Mouse (Mus musculus) T-cell, adult 66 days (primary cell): ENCODE measurements around the gene Gm10718. TPM values are rescaled to one million over a fixed set of nuclear protein-coding genes. Genes with fewer than 3 reads are reported as not detected.

ENCODE experiments used
- total RNA-seq, 2 experiments: library from RNA; stranded (reverse); gene quantifications; 3 replicates in 1 of 2; 4 replicates in 1 of 2; pipeline ENCODE4 v1.2.4; 2023

Gene Gm10718
- 10 to 100 TPM in 1 of 2 experiments, 1 to 10 TPM in 1; 6.6 to 11.2 TPM for total RNA-seq

GRCm38 (mm10) chr9:3023312-3023984 lies at the start of gene Gm10718:
Gene Gm10718, plus strand, starts transcription at chr9:3023547.

DNA sequence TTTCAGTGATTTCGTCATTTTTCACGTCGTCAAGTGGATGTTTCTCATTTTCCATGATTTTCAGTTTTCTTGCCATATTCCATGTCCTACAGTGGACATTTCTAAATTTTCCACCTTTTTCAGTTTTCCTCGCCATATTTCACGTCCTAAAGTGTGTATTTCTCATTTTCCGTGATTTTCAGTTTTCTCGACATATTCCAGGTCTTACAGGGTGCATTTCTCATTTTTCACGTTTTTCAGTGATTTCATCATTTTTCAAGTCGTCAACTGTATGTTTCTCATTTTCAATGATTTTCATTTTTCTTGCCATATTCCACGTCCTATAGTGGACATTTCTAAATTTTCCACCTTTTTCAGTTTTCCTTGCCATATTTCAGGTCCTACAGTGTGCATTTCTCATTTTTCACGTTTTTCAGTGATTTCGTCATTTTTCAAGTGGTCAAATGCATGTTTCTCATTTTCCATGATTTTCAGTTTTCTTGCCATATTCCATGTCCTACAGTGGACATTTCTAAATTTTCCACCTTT lies 22.8 kb upstream of the Gm10718 start, which contains the start of gene Gm10722:
TSS of gene Gm10722 (plus strand) at position 478 of the 528 bp plus-strand sequence.

DNA sequence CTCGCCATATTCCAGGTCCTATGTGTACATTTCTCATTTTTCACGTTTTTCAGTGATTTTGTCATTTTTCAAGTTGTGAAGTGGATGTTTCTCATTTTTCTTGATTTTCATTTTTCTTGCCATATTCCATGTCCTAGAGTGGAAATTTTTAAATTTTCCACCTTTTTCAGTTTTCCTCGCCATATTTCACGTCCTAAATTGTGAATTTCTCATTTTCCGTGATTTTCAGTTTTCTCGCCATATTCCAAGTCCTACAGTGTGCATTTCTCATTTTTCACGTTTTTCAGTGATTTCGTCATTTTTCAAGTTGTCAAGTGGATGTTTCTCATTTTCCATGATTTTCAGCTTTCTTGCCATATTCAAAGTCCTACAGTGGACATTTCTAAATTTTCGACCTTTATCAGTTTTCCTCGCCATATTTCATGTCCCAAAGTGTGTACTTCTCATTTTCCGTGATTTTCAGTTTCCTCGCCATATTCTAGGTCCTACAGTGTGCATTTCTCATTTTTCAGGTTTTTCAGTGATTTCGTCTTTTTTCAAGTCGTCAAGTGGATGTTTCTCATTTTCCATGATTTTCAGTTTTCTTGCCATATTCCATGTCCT lies 20.5 kb upstream of the Gm10718 start, which contains the start of gene Gm11168:
TSS of gene Gm11168 (plus strand) at position 553 of the 603 bp plus-strand sequence.

GRCm38 (mm10) chr9:3012733-3013279 lies 10.5 kb upstream of the Gm10718 start, which contains the start of gene Gm10721:
Gene Gm10721, plus strand, starts transcription at chr9:3013140.

GRCm38 (mm10) chr9:3015354-3015753 lies 8.0 kb upstream of the Gm10718 start, which contains the start of gene Gm10720:
Gene Gm10720, plus strand, starts transcription at chr9:3015654.

GRCm38 (mm10) chr9:3017108-3017507 lies 6.2 kb upstream of the Gm10718 start, which contains the start of gene Gm10719:
Gene Gm10719, plus strand, starts transcription at chr9:3017408.

GRCm38 (mm10) chr9:3024912-3025467 lies 1.6 kb downstream of the Gm10718 start, which contains the start of gene Gm10717:
Gene Gm10717, plus strand, starts transcription at chr9:3025417.

GRCm38 (mm10) chr9:3034299-3034698 lies 11.0 kb downstream of the Gm10718 start, which contains the start of gene Gm17535:
Gene Gm17535, plus strand, starts transcription at chr9:3034599.

GRCm38 (mm10) chr9:3036577-3036976 lies 13.2 kb downstream of the Gm10718 start, which contains the start of gene Gm10715:
Gene Gm10715, plus strand, starts transcription at chr9:3036877.

Other genes with a start within 250 kb of the Gm10718 start
- gene Gm10722, start 22.6 kb upstream of the Gm10718 start, total RNA-seq, result 1 to 10 TPM in 1 of 2 experiments, not detected in 1; 1.8 TPM
- gene Gm11168, start 20.2 kb upstream of the Gm10718 start, total RNA-seq, result not detected
- 1 to 10 TPM; 3.4 to 4.6 TPM for gene Gm10721, start 10.4 kb upstream of the Gm10718 start, total RNA-seq
- gene Gm10720, start 7.9 kb upstream of the Gm10718 start, total RNA-seq, result not detected
- gene Gm10719, start 6.1 kb upstream of the Gm10718 start, total RNA-seq, result 1 to 10 TPM; 5.9 to 9.8 TPM
- gene Gm10717, start 1.9 kb downstream of the Gm10718 start, total RNA-seq, result 1 to 10 TPM; 1.9 to 3.1 TPM
- gene Gm17535, start 11.1 kb downstream of the Gm10718 start, total RNA-seq, result not detected
- not detected for gene Gm10715, start 13.3 kb downstream of the Gm10718 start, total RNA-seq